Mouse (Mus musculus): Measurements from ENCODE around the gene Tnnt3. TPM values are rescaled to one million over a fixed set of nuclear protein-coding genes. Genes with fewer than 3 reads are reported as not detected.

Gene Tnnt3
- total RNA-seq (2023): 37.8 to 47.2 TPM (median 41.7 TPM) in 4 replicates

DNA sequence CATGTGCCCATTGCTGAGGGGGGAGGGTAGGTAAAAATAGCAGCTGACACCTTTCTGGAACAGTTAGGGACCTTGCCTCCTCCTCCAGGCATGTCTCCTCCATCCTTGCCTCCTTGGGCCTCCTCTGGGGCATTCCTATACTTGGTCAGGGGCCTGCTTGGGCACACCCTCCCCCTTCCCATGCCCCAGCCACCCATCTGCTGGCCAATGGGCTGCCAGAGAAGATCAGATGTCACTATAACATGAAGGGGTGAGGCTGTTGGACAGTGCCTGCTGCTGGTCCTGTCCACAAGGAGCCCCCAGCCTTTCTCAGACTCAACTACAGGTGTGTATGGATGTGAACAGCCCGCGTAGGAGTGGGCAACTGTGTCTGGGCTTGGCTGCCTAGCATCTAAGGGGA is at the start of gene Tnnt3:
Tnnt3 (plus strand) TSS at position 262 of the 400 bp plus-strand sequence.

DNA sequence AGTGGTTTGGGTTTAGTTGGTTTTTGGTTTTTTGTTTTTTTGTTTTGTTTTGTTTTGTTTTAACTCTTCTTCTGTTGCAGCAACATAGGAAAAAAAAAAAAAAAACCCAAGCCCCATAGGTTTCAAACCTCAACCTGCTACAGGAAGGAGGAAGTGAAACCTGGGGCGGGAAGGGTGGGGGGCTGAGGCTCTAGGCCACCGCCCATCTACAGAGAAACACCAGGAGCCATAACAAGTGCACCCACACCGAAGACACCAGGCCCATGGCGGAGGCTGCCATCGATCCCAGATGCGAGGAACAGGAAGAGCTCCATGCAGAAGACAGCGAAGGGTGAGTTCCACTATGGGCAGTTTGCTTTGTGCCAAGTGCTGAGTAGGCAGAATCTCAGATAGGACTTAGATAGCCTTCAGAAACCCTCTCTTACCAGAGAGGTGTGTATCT is 38.0 kb upstream of the Tnnt3 start, which contains the start of gene Lsp1:
Lsp1 (plus strand) TSS at position 174 of the 442 bp plus-strand sequence.

DNA sequence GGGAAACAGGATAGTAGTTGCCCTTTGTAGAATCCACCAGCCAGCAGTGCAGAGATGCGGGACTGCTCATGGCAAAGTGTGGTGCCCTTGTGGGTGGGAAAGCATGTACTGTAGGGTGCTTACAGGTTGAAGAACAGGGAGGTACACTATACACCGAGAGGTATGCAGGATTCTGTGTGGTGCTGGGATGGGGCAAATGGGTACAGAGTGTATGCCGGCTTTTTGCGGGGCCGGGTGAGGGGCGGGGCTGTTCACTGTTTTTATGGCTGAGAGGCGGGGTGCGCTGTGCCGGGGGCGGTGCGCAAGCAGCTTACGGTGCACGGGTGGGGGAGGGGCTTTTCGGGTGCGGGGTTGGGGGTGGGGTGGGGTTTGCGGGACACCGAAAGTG is 34.0 kb downstream of the Tnnt3 start, which contains the start of gene Mrpl23:
Mrpl23 (plus strand) TSS at position 16 of the 388 bp plus-strand sequence.

Other genes with a start within 250 kb of the Tnnt3 start
- not detected in 4 replicates for gene Gm2431, start 240.5 kb upstream of the Tnnt3 start, total RNA-seq (2023)
- not detected in 4 replicates for gene Gm4559, start 224.5 kb upstream of the Tnnt3 start, total RNA-seq (2023)
- not detected in 4 replicates for gene Krtap5-1, start 201.7 kb upstream of the Tnnt3 start, total RNA-seq (2023)
- gene Krtap5-4, start 195.3 kb upstream of the Tnnt3 start, total RNA-seq (2023): not detected in 4 replicates
- 0.75 TPM in 1 of 4 replicates, not detected in the others for gene Ifitm10, start 125.1 kb upstream of the Tnnt3 start, total RNA-seq (2023)
- gene Gm49369, start 116.2 kb upstream of the Tnnt3 start, total RNA-seq (2023): 0.85 TPM in 1 of 4 replicates, not detected in the others
- 67.6 to 79.8 TPM (median 71.9 TPM) in 4 replicates for gene Ctsd, start 110.8 kb upstream of the Tnnt3 start, total RNA-seq (2023)
- gene Syt8, start 64.0 kb upstream of the Tnnt3 start, total RNA-seq (2023): not detected in 4 replicates
- gene Tnni2, start 57.0 kb upstream of the Tnnt3 start, total RNA-seq (2023): 3.1 to 9.1 TPM (median 5.4 TPM) in 4 replicates
- gene Lsp1, start 38.0 kb upstream of the Tnnt3 start, total RNA-seq (2023): 752 to 815 TPM (median 786 TPM) in 4 replicates
- 12.4 to 20.3 TPM (median 16.7 TPM) in 4 replicates for gene Mrpl23, start 33.9 kb downstream of the Tnnt3 start, total RNA-seq (2023)
- gene Igf2, start 168.0 kb downstream of the Tnnt3 start, total RNA-seq (2023): not detected in 4 replicates
- gene Gm49394, start 171.1 kb downstream of the Tnnt3 start, total RNA-seq (2023): not detected in 4 replicates
- not detected in 4 replicates for gene Ins2, start 244.5 kb downstream of the Tnnt3 start, total RNA-seq (2023)